Comparison of ENCODE assay signal across 35 mouse cellular contexts in genomic region chr5:33976267-33976666, GRCm38 (mm10). TPM values are rescaled to one million over a fixed set of nuclear protein-coding genes. Genes with fewer than 3 reads are reported as not detected.
"Had no signal": no experiment of that assay in that cellular context is flagged by ENCODE, and none has a peak within 500 bp of the region (broad histone marks: within the 10 kb centered on the region; RNA-seq: fewer than 3 reads in every experiment).

No protein-coding gene starts in this region.

- H3K27ac ChIP-seq: heart, embryonic 13.5 days; heart, embryonic 15.5 days; hindbrain, embryonic 10.5 days; hindbrain, embryonic 12.5 days; hindbrain, embryonic 14.5 days; hindbrain, embryonic 15.5 days; hindbrain, postnatal 0 days; intestine, embryonic 15.5 days; kidney, embryonic 15.5 days; kidney, postnatal 0 days; layer of hippocampus, adult 2 months; left cerebral cortex, adult 2 months had no signal

- H3K4me2 ChIP-seq: heart, embryonic 11.5 days; heart, embryonic 12.5 days; heart, embryonic 13.5 days; heart, embryonic 15.5 days; hindbrain, embryonic 12.5 days; hindbrain, embryonic 14.5 days; hindbrain, embryonic 15.5 days; intestine, embryonic 15.5 days; kidney, embryonic 15.5 days had no signal

- H3K9ac ChIP-seq: heart, embryonic 12.5 days; heart, embryonic 13.5 days; heart, embryonic 15.5 days; hindbrain, embryonic 12.5 days; hindbrain, embryonic 14.5 days; hindbrain, embryonic 15.5 days; intestine, embryonic 15.5 days; kidney, embryonic 15.5 days had no signal

- H3K4me3 ChIP-seq: heart, embryonic 12.5 days; heart, embryonic 13.5 days; heart, embryonic 15.5 days; hindbrain, embryonic 10.5 days; hindbrain, embryonic 12.5 days; hindbrain, embryonic 15.5 days; intestine, embryonic 15.5 days; kidney, embryonic 15.5 days; layer of hippocampus, adult 2 months; left cerebral cortex, adult 2 months had no signal

- H3K36me3 ChIP-seq: heart, embryonic 15.5 days; hindbrain, embryonic 12.5 days; hindbrain, embryonic 15.5 days; intestine, embryonic 15.5 days; kidney, embryonic 15.5 days had no signal

- H3K27me3 ChIP-seq: heart, embryonic 12.5 days; heart, embryonic 13.5 days; heart, embryonic 15.5 days; hindbrain, embryonic 12.5 days; hindbrain, embryonic 15.5 days; intestine, embryonic 15.5 days had no signal

- H3K9me3 ChIP-seq: heart, embryonic 13.5 days; heart, embryonic 15.5 days; hindbrain, embryonic 12.5 days; hindbrain, embryonic 15.5 days; intestine, embryonic 15.5 days; kidney, embryonic 15.5 days had no signal

- ATAC-seq: hindbrain, embryonic 16.5 days; hindbrain, postnatal 0 days; inflammation-experienced regulatory T-cells, adult 6 months; intestine, embryonic 15.5 days; intestine, embryonic 16.5 days; intestine, postnatal 0 days had no signal

- H3K4me1 ChIP-seq: heart, embryonic 12.5 days; heart, embryonic 13.5 days; heart, embryonic 15.5 days; hindbrain, embryonic 10.5 days; hindbrain, embryonic 12.5 days; hindbrain, embryonic 15.5 days; intestine, embryonic 15.5 days; kidney, embryonic 15.5 days had no signal

- DNase-seq: heart, postnatal 10 days; heart, postnatal 14 days; heart, postnatal 36 days; heart, postnatal 4 days; kidney, adult 11 months; kidney, adult 18-20 months; kidney, adult 2 months; kidney, adult 8-10 months; kidney, adult 9 months; kidney, postnatal 10 days; kidney, postnatal 14 days; kidney, postnatal 25 days; kidney, postnatal 36 days; kidney, postnatal 4 days; layer of hippocampus, adult 9-11 months; layer of hippocampus, postnatal 36 days had no signal

RNA-seq across cellular contexts. Expression of gene Gm1673, which starts 7.0 kb away (rescaled TPM):
- total RNA-seq: hematopoietic stem cell, adult 5-6 weeks had no signal

RNA-seq across cellular contexts. Expression of gene Nat8l, which starts 19.5 kb away (rescaled TPM):
- polyA plus RNA-seq: inflammation-experienced regulatory T-cells, adult 6 months had no signal
